Mouse (Mus musculus) intestine, postnatal 0 days (tissue): ENCODE results near the gene Rpl36al. TPM values are rescaled to one million over a fixed set of nuclear protein-coding genes. Genes with fewer than 3 reads are reported as not detected.
"Not testable (repeated sequence)": the region's sequence is repeated elsewhere in the genome, so short reads cannot be mapped to it uniquely, and the experiment has no call there.

Source experiments
- ATAC-seq: fragments of 200-750 bp; cut with Nextera tagmentation; 2 replicates; pipeline ENCODE4 v1.8.0; 2017; ENCODE audit warnings: mild to moderate bottlenecking, moderate TSS enrichment, moderate library complexity
- H3K27ac ChIP-seq: fragments of 300-500 bp; sonication (generic); 2 replicates; pipeline ENCODE4 v1.5.1; 2014; ENCODE audit warnings: mild to moderate bottlenecking, low read depth, low read length, moderate library complexity
- H3K27me3 ChIP-seq: fragments of 300-500 bp; sonication (generic); replicated peaks from 2 replicates; pipeline ENCODE4 v1.6.1; 2014; ENCODE audit warnings: low read length, mixed read lengths; ENCODE audit not compliant: control insufficient read depth, insufficient read depth
- H3K36me3 ChIP-seq: fragments of 300-500 bp; sonication (generic); 2 replicates; pipeline ENCODE4 v1.6.1; 2014; ENCODE audit warnings: mild to moderate bottlenecking, moderate library complexity; ENCODE audit not compliant: control insufficient read depth, insufficient read depth
- H3K4me1 ChIP-seq: fragments of 300-500 bp; sonication (generic); replicated peaks from 2 replicates; pipeline ENCODE4 v1.6.1; 2014; ENCODE audit warnings: antibody characterized with exemption, low read length, mixed read lengths; ENCODE audit not compliant: control insufficient read depth, insufficient read depth
- H3K4me2 ChIP-seq: fragments of 300-500 bp; sonication (generic); replicated peaks from 2 replicates; pipeline ENCODE4 v1.6.1; 2014; ENCODE audit warnings: low read depth, mild to moderate bottlenecking, moderate library complexity
- H3K4me3 ChIP-seq: fragments of 300-500 bp; sonication (generic); 2 replicates; pipeline ENCODE4 v1.5.1; 2014; ENCODE audit warnings: low read depth, low read length
- H3K9ac ChIP-seq: fragments of 300-500 bp; sonication (generic); 2 replicates; pipeline ENCODE4 v1.6.1; 2014; ENCODE audit warnings: mild to moderate bottlenecking, low read depth, low read length
- H3K9me3 ChIP-seq: fragments of 300-500 bp; sonication (generic); 2 replicates; pipeline ENCODE4 v1.6.1; 2016; ENCODE audit warnings: mixed run types; ENCODE audit not compliant: control insufficient read depth
- CTCF ChIP-seq: sonication (generic); IDR thresholded peaks from 2 replicates; pipeline ENCODE4 v1.5.1; 2016; ENCODE audit warnings: low read depth, mild to moderate bottlenecking, control low read depth, antibody characterized with exemption, moderate library complexity
- WGBS: fragments of 180-500 bp; shearing (Covaris S2); extraction: QIAGEN DNeasy Blood & Tissue Kit; methylation state at CpG from one replicate; pipeline ENCODE4 v1.1.7; 2014; 5-methylcytosine and 5-hydroxymethylcytosine counted together
- polyA plus RNA-seq: library from polyadenylated mRNA; unstranded; fragments of >200 nt; fragmentation: Nextera tagmentation; extraction: Ambion mirVana; gene quantifications from 2 replicates; pipeline ENCODE4 v1.2.1, GENCODE M21; 2015

Gene Rpl36al
- polyA plus RNA-seq, 1 experiment from 2014 or later = 628 TPM

- peaks cover 7% of the 10 kb centered on the region for H3K4me1 ChIP-seq
- H3K9ac ChIP-seq = no peak overlapping the region
- peak overlapping the region; percentile 43 for H3K4me2 ChIP-seq
- peak overlapping the region; percentile 81 for H3K4me3 ChIP-seq
- no peaks in the 10 kb centered on the region for H3K9me3 ChIP-seq
- no peaks in the 10 kb centered on the region for H3K27me3 ChIP-seq
- no peak overlapping the region for H3K27ac ChIP-seq
- peaks cover 13% of the 10 kb centered on the region; the same call in 1 of the 2 replicates for H3K36me3 ChIP-seq
- peak; percentile 84 for TF ChIP-seq CTCF
- peak; percentile 12; the same call in 1 of the 2 replicates for ATAC-seq
- WGBS = 5% methylated on average over 9 of the region's 9 CpGs
These were observed 24.3 kb downstream of the Rpl36al start for GRCm38 (mm10) chr12:69159578-69159940.

DNA sequence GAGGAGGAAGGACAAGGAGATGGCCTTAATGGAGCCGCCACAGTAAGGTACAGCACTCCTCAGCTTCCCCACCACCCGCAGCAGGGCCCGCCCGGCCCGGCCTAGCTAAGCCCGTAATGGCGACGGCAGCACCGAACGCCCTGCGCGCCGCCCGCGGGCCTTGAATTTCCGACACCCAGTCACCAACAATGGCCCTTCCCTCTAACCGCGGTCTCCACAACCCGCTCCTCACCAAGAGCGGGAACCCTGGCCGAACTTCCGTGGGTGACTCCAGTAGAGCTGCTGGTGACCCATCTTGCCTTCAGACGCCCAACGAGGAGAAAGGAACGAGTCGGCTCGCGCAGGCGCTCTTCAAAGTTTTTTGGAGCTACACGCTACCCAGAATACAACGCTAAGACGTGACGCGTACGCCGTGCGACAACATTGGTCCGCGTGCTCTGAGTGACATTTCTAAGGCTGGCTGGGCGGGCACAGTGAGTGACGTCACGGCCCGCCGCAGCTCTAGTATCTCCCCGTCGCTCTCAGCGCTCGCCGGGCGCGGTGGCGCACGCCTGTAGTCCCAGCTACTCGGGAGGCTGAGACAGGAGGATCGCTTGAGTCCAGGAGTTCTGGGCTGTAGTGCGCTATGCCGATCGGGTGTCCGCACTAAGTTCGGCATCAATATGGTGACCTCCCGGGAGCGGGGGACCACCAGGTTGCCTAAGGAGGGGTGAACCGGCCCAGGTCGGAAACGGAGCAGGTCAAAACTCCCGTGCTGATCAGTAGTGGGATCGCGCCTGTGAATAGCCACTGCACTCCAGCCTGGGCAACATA, 24.9 kb downstream of the Rpl36al start, which contains the start of gene Rps29:
TSS of gene Rps29 (minus strand) at position 422 of the 813 bp plus-strand sequence.
- peak; percentile 99 for ATAC-seq
- peak within 1 kb of the TSS; percentile 66 for H3K9ac ChIP-seq
- H3K36me3 ChIP-seq = peaks cover 13% of the 10 kb centered on the region; the same call in 1 of the 2 replicates
- not testable (repeated sequence) for H3K27me3 ChIP-seq, H3K4me1 ChIP-seq, H3K9me3 ChIP-seq
- WGBS = under 1% methylated on average over 57 of the region's 68 CpGs
- H3K4me3 ChIP-seq = peak within 1 kb of the TSS; percentile 81
- H3K27ac ChIP-seq = peak within 1 kb of the TSS; percentile 91
- peak within 1 kb of the TSS; percentile 61 for H3K4me2 ChIP-seq

- peak overlapping the region; percentile 61 for H3K4me2 ChIP-seq
- H3K27me3 ChIP-seq = no peaks in the 10 kb centered on the region
- ATAC-seq = no peak
- no peak for TF ChIP-seq CTCF
- H3K9me3 ChIP-seq = no peaks in the 10 kb centered on the region
- H3K4me3 ChIP-seq = peak overlapping the region; percentile 81
- H3K4me1 ChIP-seq = peaks cover 7% of the 10 kb centered on the region
- H3K9ac ChIP-seq = peak overlapping the region; percentile 66
- H3K36me3 ChIP-seq = peaks cover 13% of the 10 kb centered on the region; the same call in 1 of the 2 replicates
- WGBS = under 1% methylated on average over 19 of the region's 19 CpGs
- peak overlapping the region; percentile 91 for H3K27ac ChIP-seq
These were observed 25.5 kb downstream of the Rpl36al start for GRCm38 (mm10) chr12:69158366-69158764.

DNA sequence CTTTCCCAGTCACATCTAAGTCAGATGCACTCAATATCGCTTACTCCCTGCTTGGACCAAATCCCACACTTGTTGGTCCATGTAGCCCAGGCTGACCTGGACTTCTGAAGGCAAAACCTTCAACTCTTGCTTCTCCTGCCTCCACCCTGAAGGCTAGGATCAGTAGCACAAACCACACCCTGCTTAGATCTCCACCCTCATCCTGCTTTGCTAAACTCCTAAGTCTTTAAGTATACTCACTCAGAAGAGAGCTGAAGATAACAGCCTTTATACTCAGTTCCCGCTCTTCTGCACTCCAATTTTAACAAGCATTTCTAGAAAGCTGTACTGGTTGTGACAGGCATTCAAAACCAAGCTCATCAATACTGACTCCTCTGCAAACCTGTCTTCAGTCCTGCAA, 26.8 kb downstream of the Rpl36al start:
- no peaks in the 10 kb centered on the region for H3K27me3 ChIP-seq
- H3K27ac ChIP-seq = no peak overlapping the region
- H3K36me3 ChIP-seq = peaks cover 13% of the 10 kb centered on the region; the same call in 1 of the 2 replicates
- H3K9ac ChIP-seq = no peak overlapping the region
- no peak for ATAC-seq
- H3K9me3 ChIP-seq = no peaks in the 10 kb centered on the region
- H3K4me2 ChIP-seq = peak overlapping the region; percentile 61; the same call in 1 of the 2 replicates
- TF ChIP-seq CTCF = no peak
- no peak overlapping the region for H3K4me3 ChIP-seq
- peaks cover 7% of the 10 kb centered on the region for H3K4me1 ChIP-seq
- WGBS = 93% methylated on average over 2 of the region's 2 CpGs

DNA sequence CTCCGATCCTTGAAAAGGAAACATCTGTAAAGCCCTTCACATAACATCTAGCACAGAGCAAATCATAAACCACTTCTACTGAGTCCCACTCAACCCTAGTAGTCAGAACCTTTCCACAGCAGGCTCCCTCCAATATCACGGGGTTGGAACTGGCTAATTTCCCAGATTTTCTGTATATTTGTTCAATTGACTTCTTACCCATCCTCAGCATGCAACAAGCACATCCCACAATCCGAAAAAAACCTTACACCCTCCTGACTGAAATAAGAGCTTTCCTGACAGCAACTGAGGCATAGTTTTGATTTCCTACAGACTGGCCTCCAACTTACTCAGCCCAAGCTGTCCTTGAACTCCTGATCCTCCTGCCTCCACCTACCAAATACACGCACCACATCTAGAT, 27.4 kb downstream of the Rpl36al start:
- Histone ChIP-seq H3K27ac (no peak overlapping the region), H3K9ac (no peak overlapping the region), H3K36me3 (peaks cover 13% of the 10 kb centered on the region; the same call in 1 of the 2 replicates), H3K4me1 (peaks cover 7% of the 10 kb centered on the region), H3K4me3 (no peak overlapping the region), H3K27me3 (no peaks in the 10 kb centered on the region), H3K4me2 (no peak overlapping the region), H3K9me3 (no peaks in the 10 kb centered on the region)
- no peak for ATAC-seq
- TF ChIP-seq CTCF = no peak
- WGBS = 73% methylated on average over 4 of the region's 4 CpGs

DNA sequence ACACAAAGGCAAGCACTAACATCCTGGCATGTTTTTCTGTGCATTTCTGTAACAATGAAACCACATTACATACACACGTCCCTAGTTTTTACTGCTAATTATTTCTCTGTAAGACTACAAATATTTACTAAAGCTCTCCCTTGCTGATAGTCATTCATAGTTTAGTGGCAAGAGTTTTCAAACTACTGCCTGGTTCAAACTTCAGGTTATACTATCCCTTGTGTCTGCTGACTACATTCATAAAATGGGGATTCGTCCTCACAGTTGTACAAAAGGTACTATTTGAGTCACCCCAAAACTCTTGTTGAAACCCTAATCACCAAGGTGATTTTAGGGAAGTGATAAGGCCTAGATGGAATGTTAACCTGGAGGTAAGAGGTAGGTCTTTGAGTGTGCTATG, 28.0 kb downstream of the Rpl36al start:
- H3K27ac ChIP-seq = no peak overlapping the region
- peaks cover 13% of the 10 kb centered on the region; the same call in 1 of the 2 replicates for H3K36me3 ChIP-seq
- no peak overlapping the region for H3K4me2 ChIP-seq
- TF ChIP-seq CTCF = no peak
- H3K4me3 ChIP-seq = no peak overlapping the region
- H3K9me3 ChIP-seq = no peaks in the 10 kb centered on the region
- H3K4me1 ChIP-seq = peaks cover 7% of the 10 kb centered on the region
- ATAC-seq = no peak
- H3K9ac ChIP-seq = no peak overlapping the region
- WGBS = 75% methylated on average over 2 of the region's 2 CpGs
- H3K27me3 ChIP-seq = no peaks in the 10 kb centered on the region
